Mouse (Mus musculus) liver, adult 2 months (tissue): ENCODE data around the gene Mab21l1.

Source experiments
- CTCF ChIP-seq: fragments of 200-500 bp; IDR thresholded peaks from 2 replicates; pipeline ENCODE4 v1.5.1; 2011; ENCODE audit warnings: low read depth, low read length, control low read depth
- POLR2A ChIP-seq: fragments of 200-500 bp; IDR thresholded peaks from 2 replicates; pipeline ENCODE4 v1.6.1; 2011; ENCODE audit warnings: low read length, control low read depth; ENCODE audit not compliant: insufficient read depth; ENCODE audit errors: extremely low read depth

GRCm38 (mm10) chr3:55751363-55751762 lies 30.9 kb upstream of the Mab21l1 start:
- TF ChIP-seq CTCF (no peak), POLR2A (no peak)
